Mouse (Mus musculus) liver, adult 2 months (tissue): ENCODE data around the gene Snx14.

ENCODE experiments used
- CTCF ChIP-seq: fragments of 200-500 bp; IDR thresholded peaks from 2 replicates; pipeline ENCODE4 v1.5.1; 2011; ENCODE audit warnings: low read depth, low read length, control low read depth
- POLR2A ChIP-seq: fragments of 200-500 bp; IDR thresholded peaks from 2 replicates; pipeline ENCODE4 v1.6.1; 2011; ENCODE audit warnings: low read length, control low read depth; ENCODE audit not compliant: insufficient read depth; ENCODE audit errors: extremely low read depth

DNA sequence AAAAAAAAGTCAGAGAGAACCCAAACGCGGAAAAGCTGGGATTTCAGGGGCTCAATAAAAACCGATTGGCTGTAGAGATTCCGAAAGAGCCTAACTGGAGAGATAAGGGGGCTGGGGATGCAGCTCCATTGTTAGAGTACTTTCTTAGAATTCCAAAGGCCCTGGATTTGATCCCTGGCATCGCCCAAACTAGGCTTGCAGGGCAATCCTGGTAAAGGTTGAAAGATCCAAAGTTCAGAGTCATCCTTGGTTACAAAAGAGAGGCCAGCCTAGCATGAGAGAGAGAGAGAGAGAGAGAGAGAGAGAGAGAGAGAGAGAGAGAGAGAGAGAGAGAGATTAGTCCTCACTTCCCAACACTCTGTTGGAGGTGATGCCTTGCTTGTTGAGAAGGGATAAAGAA, 110.1 kb downstream of the Snx14 start:
- TF ChIP-seq CTCF: no peak
- TF ChIP-seq POLR2A: no peak
